7 mouse cellular contexts compared by ENCODE assay signal in the genomic region with DNA sequence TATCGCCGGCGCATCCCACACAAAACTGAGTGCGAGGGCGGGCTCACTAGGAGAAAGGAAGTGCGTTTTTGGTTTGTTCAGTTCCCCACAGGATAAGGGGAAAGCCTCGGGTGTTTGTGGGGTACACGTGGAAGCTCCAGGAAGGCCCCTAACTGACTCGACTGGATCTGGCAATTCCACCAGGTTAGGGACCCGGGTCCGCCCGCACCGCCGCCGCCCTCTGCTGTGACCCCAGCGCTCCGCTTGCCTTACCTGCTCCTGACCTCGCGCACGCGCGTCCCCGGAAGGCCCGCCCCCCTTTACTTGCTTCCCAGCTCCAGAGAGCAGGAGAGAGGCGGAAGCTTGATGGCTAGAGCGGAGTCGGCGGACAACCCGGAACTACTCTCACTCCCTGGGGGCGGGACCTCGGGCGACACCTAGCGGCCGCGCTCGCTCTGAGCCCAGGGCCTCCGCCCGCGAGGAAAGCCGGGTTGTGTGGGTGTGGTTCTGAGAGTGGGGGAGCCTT. TPM values are rescaled to one million over a fixed set of nuclear protein-coding genes. Genes with fewer than 3 reads are reported as not detected.
DNase-seq lines count a peak whose midpoint lies in the region; ATAC-seq lines count a peak whose summit lies in the region.

A gene (minus strand): TSS at position 377 of the 505 bp plus-strand sequence.

- 0% methylated on average over 40 of the region's 40 CpGs for WGBS in intestine, embryonic 16.5 days
- WGBS in midbrain, embryonic 11.5 days = under 1% methylated on average over 40 of the region's 40 CpGs

- H3K27me3 ChIP-seq in intestine, embryonic 16.5 days (replicated peaks; ENCODE audit: control insufficient read depth, insufficient read depth, low read length) = no peaks in the 10 kb centered on the region
- H3K27me3 ChIP-seq in midbrain, embryonic 11.5 days (ENCODE audit: control insufficient read depth, insufficient read depth, low read length) = no peaks in the 10 kb centered on the region

- intact Hi-C loops in left cerebral cortex, postnatal 36 days (cut with DNase I) = loop anchor here (1.0 kb wide), 1 partner anchor 85 kb away; a partner anchor contains a TSS

- peaks cover 5% of the 10 kb centered on the region for H3K4me1 ChIP-seq in intestine, embryonic 16.5 days (ENCODE audit: control insufficient read depth, insufficient read depth, low read length)
- H3K4me1 ChIP-seq in midbrain, embryonic 11.5 days (ENCODE audit: control insufficient read depth, insufficient read depth, low read length) = peaks cover 11% of the 10 kb centered on the region

- H3K4me3 ChIP-seq in intestine, embryonic 16.5 days (ENCODE audit: low read length) = peak within 1 kb of the TSS; percentile 67
- peak within 1 kb of the TSS; percentile 69 for H3K4me3 ChIP-seq in midbrain, embryonic 11.5 days (ENCODE audit: low read depth, low read length)

- peak within 1 kb of the TSS; percentile 11 for H3K27ac ChIP-seq in intestine, embryonic 16.5 days (ENCODE audit: low read length)
- no peak within 1 kb of the TSS; the same call in 1 of the 2 replicates for H3K27ac ChIP-seq in midbrain, embryonic 11.5 days (ENCODE audit: low read depth, low read length)

- peak; percentile 98 for DNase-seq in adrenal gland, adult 2 months
- DNase-seq in embryo, embryonic 11.5 days (ENCODE audit: low read depth, low spot score) = peak; percentile 94
- peak; percentile 95 to 96 for DNase-seq in gastrocnemius, postnatal 4 days (ENCODE audit: low spot score in 2 of 2)
- DNase-seq in left cerebral cortex, postnatal 36 days (ENCODE audit: low spot score in 2 of 2) = peak; percentile 96 to 98
- DNase-seq in midbrain, embryonic 11.5 days (ENCODE audit: low spot score, missing footprints) = peak; percentile 100
- DNase-seq in skeletal muscle tissue, adult 2 months (ENCODE audit: low read depth, low spot score) = peak; percentile 94

- H3K9ac ChIP-seq in intestine, embryonic 16.5 days (ENCODE audit: low read depth, low read length) = peak within 1 kb of the TSS; percentile 81
- peak within 1 kb of the TSS; percentile 79 for H3K9ac ChIP-seq in midbrain, embryonic 11.5 days (ENCODE audit: low read length)

- no peaks in the 10 kb centered on the region for H3K9me3 ChIP-seq in intestine, embryonic 16.5 days (ENCODE audit: control insufficient read depth, low read length)
- no peaks in the 10 kb centered on the region for H3K9me3 ChIP-seq in midbrain, embryonic 11.5 days (ENCODE audit: control insufficient read depth, low read length)

- no peaks in the 10 kb centered on the region for H3K36me3 ChIP-seq in intestine, embryonic 16.5 days (ENCODE audit: control insufficient read depth, insufficient read depth, low read length)
- no peaks in the 10 kb centered on the region for H3K36me3 ChIP-seq in midbrain, embryonic 11.5 days (ENCODE audit: control insufficient read depth, insufficient read depth, low read length)

- ATAC-seq in intestine, embryonic 16.5 days = peak; percentile 100
- peak; percentile 98 for ATAC-seq in midbrain, embryonic 11.5 days (ENCODE audit: low FRiP score)

- H3K4me2 ChIP-seq in intestine, embryonic 16.5 days (ENCODE audit: low read depth, low read length) = peak within 1 kb of the TSS; percentile 68
- peak within 1 kb of the TSS; percentile 70 for H3K4me2 ChIP-seq in midbrain, embryonic 11.5 days

RNA-seq across cellular contexts. Expression of the gene that starts here (rescaled TPM):
- total RNA-seq in adrenal gland, adult 2 months (2021) = 10 to 100 TPM; 71.3 to 82.0 TPM
- 9.3 and 11.2 TPM in 2 replicates for polyA plus RNA-seq in adrenal gland, adult 2 months (2012; rRNA removed)
- total RNA-seq in gastrocnemius, postnatal 4 days (2021) = 10 to 100 TPM; 53.4 to 56.0 TPM
- 145 and 154 TPM in 2 replicates for polyA plus RNA-seq in intestine, embryonic 16.5 days (2015; fragmentation: Nextera tagmentation; extraction: Ambion mirVana)
- 10 to 100 TPM; 92.5 to 96.3 TPM for total RNA-seq in left cerebral cortex, postnatal 36 days (2021)
- 252 and 253 TPM in 2 replicates for polyA plus RNA-seq in midbrain, embryonic 11.5 days (2014; fragmentation: Nextera tagmentation; extraction: Ambion mirVana)

Comparison
In these comparisons a context has a peak if more than half of its experiments do, and no peak if none do; other contexts are left out.
1. RNA of the gene that starts here (polyA plus RNA-seq): 252 to 253 TPM in midbrain, embryonic 11.5 days and 145 to 154 TPM in intestine, embryonic 16.5 days; 9.3 to 11.2 TPM in adrenal gland, adult 2 months; every median in the first group is over 10 times any median in the second.
2. Peak in every context shown above with its lines, with median percentiles within 50 percentile points of each other: DNase-seq.